Comparison of ENCODE assay signal across 10 mouse cellular contexts in the genomic region with DNA sequence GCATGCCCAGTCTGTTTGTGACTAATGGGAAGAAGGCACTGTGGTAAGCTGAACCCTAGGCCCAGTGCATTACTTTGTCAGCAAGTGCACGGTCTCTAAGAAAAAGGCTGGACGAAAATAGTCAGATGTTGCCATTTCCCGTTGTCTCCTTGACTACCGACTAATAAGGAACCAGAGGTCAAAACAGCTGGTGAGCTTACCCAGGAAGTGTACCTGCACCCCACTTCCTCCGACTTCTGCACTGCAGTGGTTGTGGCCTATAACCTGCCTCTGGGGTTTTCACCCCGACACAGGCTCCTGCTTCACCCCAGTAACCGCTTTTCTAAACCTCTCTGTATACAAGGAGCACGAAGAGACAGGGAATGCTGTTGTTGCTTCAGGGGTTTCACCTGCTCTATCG. TPM values are rescaled to one million over a fixed set of nuclear protein-coding genes. Genes with fewer than 3 reads are reported as not detected.
A peak's percentile ranks its signal among the peaks of the same experiment; 100 is the strongest.
DNase-seq lines count a peak whose midpoint lies in the region; ATAC-seq and TF ChIP-seq lines count a peak whose summit lies in the region.
"Had no signal": no experiment of that assay in that cellular context is flagged by ENCODE, and none has a peak within 500 bp of the region (broad histone marks: within the 10 kb centered on the region; RNA-seq: fewer than 3 reads in every experiment).

No protein-coding gene starts in this region.

- no peaks in the 10 kb centered on the region for H3K36me3 ChIP-seq in hindbrain, embryonic 13.5 days
- H3K36me3 ChIP-seq in hindbrain, embryonic 10.5 days, result no peaks in the 10 kb centered on the region
- H3K36me3 ChIP-seq: embryonic facial prominence, embryonic 15.5 days had no signal

- intact Hi-C loops in gastrocnemius, postnatal 36 days (cut with DNase I), result no loop called here

- no peak overlapping the region for H3K4me3 ChIP-seq in hindbrain, embryonic 13.5 days
- H3K4me3 ChIP-seq in hindbrain, embryonic 10.5 days, result no peak overlapping the region
- no peak overlapping the region for H3K4me3 ChIP-seq in cortical plate, adult 2 months (ENCODE audit: insufficient read depth, low read length)
- H3K4me3 ChIP-seq: embryonic facial prominence, embryonic 15.5 days; heart, adult 2 months had no signal

- no peak overlapping the region for H3K4me2 ChIP-seq in hindbrain, embryonic 13.5 days
- H3K4me2 ChIP-seq: embryonic facial prominence, embryonic 15.5 days had no signal

- no peak for ATAC-seq in hindbrain, embryonic 13.5 days (ENCODE audit: low FRiP score)

- no peak for TF ChIP-seq CTCF in cortical plate, adult 2 months (IDR thresholded peaks at IDR 0.05; ENCODE audit: extremely low read depth, insufficient read depth, low read length)

- H3K27me3 ChIP-seq in hindbrain, embryonic 13.5 days, result no peaks in the 10 kb centered on the region
- H3K27me3 ChIP-seq in hindbrain, embryonic 10.5 days (ENCODE audit: insufficient read depth, poor library complexity, severe bottlenecking), result no peaks in the 10 kb centered on the region
- H3K27me3 ChIP-seq: embryonic facial prominence, embryonic 15.5 days had no signal

- TF ChIP-seq POLR2A in cortical plate, adult 2 months (IDR thresholded peaks at IDR 0.05; ENCODE audit: extremely low read depth, insufficient read depth, low read length), result no peak

- H3K27ac ChIP-seq in hindbrain, embryonic 13.5 days, result peak overlapping the region; percentile 36
- no peak overlapping the region for H3K27ac ChIP-seq in hindbrain, embryonic 10.5 days
- 0 out of 2 replicates have a peak overlapping the region, but pooled peaks have one; percentile 0 for H3K27ac ChIP-seq in cortical plate, adult 2 months (ENCODE audit: insufficient read depth, low read length)
- H3K27ac ChIP-seq: embryonic facial prominence, embryonic 15.5 days; heart, adult 2 months had no signal

- WGBS in hindbrain, embryonic 13.5 days, result 35% methylated on average over 9 of the region's 9 CpGs
- WGBS in hindbrain, embryonic 10.5 days, result 37% methylated on average over 9 of the region's 9 CpGs

- no peaks in the 10 kb centered on the region for H3K9me3 ChIP-seq in hindbrain, embryonic 13.5 days
- no peaks in the 10 kb centered on the region for H3K9me3 ChIP-seq in hindbrain, embryonic 10.5 days
- H3K9me3 ChIP-seq: embryonic facial prominence, embryonic 15.5 days had no signal

- H3K4me1 ChIP-seq in hindbrain, embryonic 13.5 days (replicated peaks), result peaks cover 23% of the 10 kb centered on the region
- H3K4me1 ChIP-seq in hindbrain, embryonic 10.5 days (replicated peaks), result peaks cover 21% of the 10 kb centered on the region
- H3K4me1 ChIP-seq in cortical plate, adult 2 months (ENCODE audit: control insufficient read depth, insufficient read depth, low read length), result no peaks in the 10 kb centered on the region; the same call in 1 of the 2 replicates

- no peak overlapping the region for H3K9ac ChIP-seq in hindbrain, embryonic 13.5 days
- H3K9ac ChIP-seq: embryonic facial prominence, embryonic 15.5 days had no signal

- DNase-seq in hindbrain, embryonic 10.5 days (ENCODE audit: low spot score), result no peak
- DNase-seq in B cell, adult 2 months, result peak; percentile 70 to 75
- DNase-seq in skeletal muscle tissue, adult 2 months (ENCODE audit: low read depth, low spot score), result peak; percentile 4
- DNase-seq in layer of hippocampus, postnatal 36 days, result no peak
- DNase-seq in frontal cortex, postnatal 10 days (ENCODE audit: low spot score in 2 of 2), result no peak
- DNase-seq in gastrocnemius, postnatal 36 days, result no peak

RNA-seq across cellular contexts. Expression of gene Sesn3, which starts 30.3 kb away (rescaled TPM):
- polyA plus RNA-seq in hindbrain, embryonic 13.5 days (2015; fragmentation: Nextera tagmentation; extraction: Ambion mirVana), result 20.2 and 20.9 TPM in 2 replicates
- polyA plus RNA-seq in hindbrain, embryonic 10.5 days (2016; fragmentation: Nextera tagmentation; extraction: Ambion mirVana), result 13.4 and 16.9 TPM in 2 replicates
- polyA plus RNA-seq in cortical plate, adult 2 months (2012; rRNA removed), result 32.4 and 36.7 TPM in 2 replicates
- 10 to 100 TPM; 64.5 to 71.4 TPM for total RNA-seq in layer of hippocampus, postnatal 36 days (2021)
- total RNA-seq in gastrocnemius, postnatal 36 days (2021), result 10 to 100 TPM; 20.6 to 24.4 TPM

Comparison
In these comparisons a context has a peak if more than half of its experiments do, and no peak if none do; other contexts are left out.
1. DNase-seq: peak in B cell, adult 2 months (2 of 2) and skeletal muscle tissue, adult 2 months (single experiment); none in hindbrain, embryonic 10.5 days (single experiment), layer of hippocampus, postnatal 36 days (0 of 2), frontal cortex, postnatal 10 days (0 of 2) and gastrocnemius, postnatal 36 days (0 of 2).